Mouse (Mus musculus) frontal cortex, postnatal 25 days (tissue): ENCODE results near the gene Pcid2.
A peak's percentile ranks its signal among the peaks of the same experiment; 100 is the strongest.

Experiments
- DNase-seq, 2 experiments: peaks; one replicate each; pipeline ENCODE4 v3.0.0; 2022; ENCODE audit warnings: low spot score in 2 of 2

Gene Pcid2

DNA sequence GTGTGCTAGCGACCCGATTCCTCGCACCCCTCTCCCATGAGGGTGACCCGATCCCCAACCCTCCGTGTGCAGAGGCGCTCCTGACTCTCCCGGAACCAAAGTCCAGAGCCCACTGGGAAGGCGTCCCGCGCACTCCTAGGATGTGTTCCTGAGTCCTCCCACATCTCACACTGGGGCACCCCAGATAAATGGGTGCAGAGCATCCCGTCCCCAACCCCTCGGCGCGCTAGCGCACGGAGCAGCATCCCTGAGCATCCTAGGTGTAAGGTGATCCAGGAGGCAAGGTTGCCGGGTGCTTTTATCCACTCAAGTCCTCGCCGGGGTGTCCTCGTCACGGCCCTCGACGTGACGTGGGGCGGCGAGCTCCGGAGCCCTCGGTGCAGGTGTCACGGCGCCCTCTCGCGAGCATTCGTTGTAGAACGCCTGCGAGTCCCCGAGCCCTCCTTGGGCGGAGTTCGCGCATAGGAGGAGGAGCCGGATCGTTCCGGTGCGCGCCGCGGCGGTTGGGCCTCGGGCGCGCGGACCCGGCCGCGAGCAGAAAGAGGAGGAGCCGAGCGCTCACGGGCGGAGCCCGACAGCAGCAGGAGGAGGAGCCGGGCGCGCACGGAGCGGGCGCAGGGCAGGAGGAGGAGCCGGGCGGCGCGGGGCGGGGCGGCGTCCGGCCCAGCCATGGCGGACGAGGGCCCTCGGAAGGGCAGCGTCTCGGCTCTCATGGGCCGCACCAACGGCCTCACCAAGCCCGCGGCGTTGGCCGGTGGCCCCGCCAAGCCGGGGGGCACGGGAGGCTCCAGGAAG lies at the start of gene Pcid2, which contains the start of gene Cul4a:
Pcid2 (minus strand) TSS at position 373 of the 795 bp plus-strand sequence.
Cul4a (plus strand) TSS at position 535 of the 795 bp plus-strand sequence.
- peak; percentile 93 to 94 for DNase-seq

DNA sequence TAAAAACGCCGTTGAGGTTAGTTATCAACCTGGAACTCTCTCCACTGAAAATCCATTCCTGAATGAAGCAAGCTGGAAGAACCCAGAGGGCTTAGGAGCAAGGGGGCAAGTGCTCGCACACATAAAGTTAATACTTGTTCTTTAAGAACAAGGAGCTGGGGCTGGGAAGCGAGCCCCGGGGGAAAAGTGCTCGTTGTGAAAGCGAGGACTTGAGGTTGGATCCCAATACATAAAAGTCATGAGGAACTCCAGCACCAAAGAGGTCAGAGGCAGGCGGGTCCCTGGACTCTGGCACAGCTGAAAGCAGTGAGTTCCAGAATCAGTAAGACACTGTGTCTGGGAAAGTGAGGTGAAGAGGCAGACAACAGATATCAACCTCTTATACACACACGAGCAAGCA lies 48.8 kb upstream of the Pcid2 start:
- no peak for DNase-seq

DNA sequence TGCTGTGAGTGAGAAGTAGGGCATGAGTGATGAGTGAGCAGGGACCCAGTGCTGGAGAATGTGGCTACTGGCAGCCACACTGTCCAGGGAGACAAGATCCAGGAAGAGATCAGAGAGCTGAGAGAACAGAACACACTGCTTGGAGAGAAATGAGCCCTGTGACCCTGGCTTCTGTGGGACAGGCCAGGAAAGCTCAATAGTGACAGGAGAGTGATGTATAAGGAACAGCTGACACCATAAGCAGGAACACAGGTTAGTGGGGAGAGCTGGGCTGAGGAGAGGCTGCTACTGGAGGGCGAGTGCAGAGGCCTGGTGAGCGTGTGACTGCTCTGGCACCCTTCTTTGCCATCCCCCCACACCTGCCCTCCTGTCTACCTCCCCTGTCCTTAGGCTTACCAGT lies 45.7 kb upstream of the Pcid2 start:
- DNase-seq, result no peak

DNA sequence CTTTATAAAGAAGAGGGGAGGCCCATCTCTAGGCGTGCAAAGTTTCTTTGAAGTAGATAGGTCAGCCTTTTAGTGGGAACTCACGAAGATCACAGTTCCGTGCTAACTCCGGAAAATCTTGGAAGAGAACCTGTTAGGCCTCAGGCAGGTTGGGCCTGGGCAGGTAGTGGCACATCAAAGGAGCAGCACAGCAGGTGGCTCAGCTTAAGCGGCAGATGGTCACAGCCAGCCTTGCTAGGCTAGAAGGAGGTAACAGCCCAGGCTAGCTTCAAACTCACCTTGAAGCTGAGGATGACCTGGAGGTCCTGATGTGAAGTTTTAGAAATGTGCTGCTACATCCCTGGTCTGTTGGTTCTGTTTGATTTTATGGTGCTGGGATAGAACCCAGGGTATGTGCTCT lies 44.6 kb upstream of the Pcid2 start:
- no peak for DNase-seq

DNA sequence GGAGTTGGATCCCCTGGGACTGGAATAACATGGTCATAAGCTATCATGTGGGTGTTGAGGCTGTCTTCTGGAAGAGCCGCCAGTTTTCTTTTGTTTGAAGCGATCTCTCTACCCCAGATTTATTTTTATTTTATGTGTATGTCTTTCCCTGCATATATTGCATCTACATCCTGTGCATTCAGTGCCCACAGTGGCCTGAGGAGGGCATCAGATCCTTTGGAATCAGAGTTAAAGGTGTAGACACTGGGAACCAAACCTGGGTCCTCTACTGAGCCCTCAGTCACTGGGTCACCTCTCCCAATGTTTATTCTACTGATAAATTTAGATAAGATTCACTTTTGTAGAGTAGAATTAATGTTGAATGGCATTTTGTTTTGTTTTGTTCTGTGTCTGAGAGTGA lies 44.0 kb upstream of the Pcid2 start:
- DNase-seq, result no peak

DNA sequence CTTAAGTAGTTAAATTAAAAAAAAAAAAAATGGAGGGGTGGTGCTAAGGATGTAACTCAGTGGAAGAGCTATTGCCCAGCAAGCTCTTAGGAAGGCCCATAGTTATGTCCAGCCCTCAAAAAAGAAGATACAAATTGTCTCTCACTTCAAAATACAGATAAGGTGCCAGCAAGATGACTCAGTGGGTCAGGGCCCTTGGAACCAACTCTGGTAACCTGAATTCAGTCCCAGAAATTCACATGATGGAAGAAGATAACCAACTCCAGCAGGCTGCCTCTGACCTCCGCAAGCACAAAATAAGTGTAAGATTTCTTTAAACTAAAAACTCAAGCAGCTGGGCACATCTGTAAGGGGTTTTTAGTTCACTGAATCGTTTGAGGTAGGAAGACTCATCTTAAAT lies 43.2 kb upstream of the Pcid2 start:
- DNase-seq, result no peak

DNA sequence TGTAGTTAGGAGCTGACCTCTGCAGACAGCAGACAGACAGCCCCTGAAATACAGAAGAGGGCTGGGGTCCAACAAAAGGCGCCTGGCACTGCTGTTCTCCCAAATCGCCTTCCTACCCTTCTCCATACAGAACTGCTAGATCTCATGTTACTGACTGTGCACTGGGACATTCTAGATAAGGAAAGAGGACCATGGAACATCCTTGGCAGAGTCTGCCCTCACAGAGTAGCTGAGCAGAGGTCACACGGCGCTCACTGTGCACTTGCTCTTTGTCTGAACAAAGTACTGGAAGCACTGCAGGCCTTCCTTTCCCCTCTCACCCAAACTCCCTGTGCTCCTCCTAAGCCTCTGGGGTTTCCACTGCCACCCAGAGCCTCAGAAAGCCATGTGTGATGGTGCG lies 36.4 kb upstream of the Pcid2 start:
- no peak for DNase-seq

DNA sequence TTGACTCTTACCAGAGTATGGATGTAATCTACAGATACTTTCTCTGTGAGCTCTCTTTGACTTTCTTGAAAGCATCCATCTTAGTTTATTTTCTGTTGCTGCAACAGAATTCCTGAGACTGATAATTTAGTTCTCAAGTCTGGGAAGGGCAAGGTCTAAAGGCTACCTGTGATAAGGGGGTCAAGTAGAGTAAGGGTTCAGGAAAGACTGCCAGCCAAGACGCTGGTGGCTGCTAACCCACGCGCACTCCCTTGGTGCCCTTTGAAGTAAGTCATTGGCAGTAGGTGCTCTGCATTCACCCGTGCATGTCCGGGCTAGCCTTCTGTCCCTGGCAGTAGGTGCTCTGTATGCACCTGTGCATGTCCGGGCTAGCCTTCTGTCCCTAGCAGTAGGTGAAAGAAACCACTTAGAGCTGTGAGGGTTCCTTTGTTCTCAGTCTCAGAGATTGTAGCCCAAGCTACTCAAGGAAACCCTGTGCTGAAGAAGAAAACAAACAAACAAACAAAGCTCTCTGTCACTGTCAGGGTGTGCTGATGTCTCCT lies 34.5 kb upstream of the Pcid2 start:
- no peak for DNase-seq

DNA sequence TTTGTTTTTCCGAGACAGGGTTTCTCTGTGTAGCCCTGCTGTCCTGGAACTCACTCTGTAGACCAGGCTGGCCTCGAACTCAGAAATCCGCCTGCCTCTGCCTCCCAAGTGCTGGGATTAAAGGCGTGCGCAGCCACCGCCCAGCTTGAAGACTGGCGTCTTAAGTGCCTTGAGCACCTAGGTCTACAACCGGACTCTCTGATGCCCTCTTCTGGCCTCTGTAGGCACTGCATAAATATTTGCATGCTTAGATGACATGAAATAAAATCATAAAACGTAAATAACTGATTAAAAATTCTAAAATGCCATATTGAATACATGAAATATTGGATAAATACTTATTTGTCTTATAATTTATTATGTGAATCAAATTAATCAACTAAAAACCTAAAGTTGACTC lies 27.0 kb upstream of the Pcid2 start:
- DNase-seq, result peak; percentile 30 to 45

DNA sequence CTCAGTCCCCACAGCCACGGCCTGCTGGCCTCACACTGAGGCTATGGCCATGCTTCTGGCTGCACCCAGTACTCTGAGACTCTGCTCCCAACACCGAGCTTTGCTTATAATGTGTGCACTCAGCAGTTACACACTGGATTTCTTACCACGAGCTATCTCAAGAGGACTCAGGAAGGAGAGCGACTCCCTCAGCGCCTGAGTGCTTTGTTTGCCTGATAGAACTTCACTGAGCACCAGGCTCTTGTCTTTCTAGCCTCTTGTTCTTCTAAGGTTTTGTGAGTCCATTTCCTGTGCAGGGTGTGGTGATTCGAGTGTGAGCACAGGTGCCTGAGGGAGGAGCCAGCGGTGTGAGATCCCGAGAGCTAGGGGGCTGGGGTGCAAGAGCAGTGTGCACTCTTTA lies 19.6 kb upstream of the Pcid2 start:
- no peak for DNase-seq

DNA sequence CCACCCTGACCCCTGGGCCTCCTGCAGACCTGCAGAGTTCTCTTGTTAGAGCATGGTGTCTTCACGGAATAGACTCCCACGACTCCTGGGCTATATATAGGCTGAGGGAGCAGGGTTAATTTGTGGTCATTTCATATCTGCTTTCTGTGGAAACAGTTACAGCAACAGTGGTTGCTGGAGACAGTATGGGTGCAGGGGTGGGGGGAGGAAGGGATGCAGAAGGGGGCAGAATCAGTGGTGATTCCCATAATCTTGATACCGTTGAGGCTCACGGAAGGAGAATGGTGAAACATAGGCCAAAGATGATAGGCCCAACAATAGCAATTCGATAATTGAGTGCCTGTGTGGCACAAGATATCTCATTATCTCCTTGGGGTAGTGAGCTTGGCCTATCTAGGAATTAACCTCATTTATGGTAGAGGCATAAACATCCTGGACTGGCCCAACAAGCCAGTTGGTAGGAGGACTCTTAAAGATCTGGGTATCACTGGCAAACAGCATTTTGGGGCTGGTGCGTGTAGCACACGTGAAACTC lies 17.7 kb upstream of the Pcid2 start:
- DNase-seq, result no peak

DNA sequence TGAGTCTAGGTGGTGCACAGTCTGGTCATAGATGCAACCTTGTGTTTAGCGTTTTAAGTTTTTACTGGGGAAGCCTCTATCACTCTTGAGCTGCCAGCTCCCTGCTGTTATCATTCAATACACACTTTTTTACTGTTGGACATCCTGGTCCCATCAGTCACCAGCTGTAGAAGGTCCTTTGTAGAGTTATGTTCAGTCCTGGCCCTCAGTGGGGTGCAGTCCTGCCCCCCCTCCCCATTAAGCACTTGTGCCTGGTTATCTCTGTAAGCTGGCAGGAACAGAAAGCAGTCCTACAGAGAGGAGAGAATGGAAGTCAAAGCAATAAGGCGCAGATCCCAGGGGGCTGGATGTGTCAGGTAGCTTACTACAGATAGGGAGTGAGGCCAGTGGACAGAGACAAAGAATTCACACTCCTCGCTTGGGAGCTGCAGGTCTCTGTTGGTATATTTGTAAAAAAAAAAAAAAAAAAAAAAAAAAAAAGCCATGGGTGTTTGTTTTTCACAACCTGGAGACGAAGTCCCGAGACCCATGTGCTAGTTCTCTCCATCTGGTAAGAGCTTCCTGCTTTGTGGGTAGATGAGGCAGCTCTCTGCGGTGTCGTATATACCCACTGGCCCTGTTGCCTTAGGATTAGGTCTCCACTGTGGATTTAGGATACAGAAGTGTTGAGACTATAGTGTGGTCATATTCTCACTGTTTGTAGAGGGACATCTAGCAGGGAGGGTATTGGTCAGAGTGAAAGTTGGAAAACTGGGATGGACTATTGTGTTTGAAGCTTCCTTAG lies 15.8 kb upstream of the Pcid2 start:
- DNase-seq, result no peak

DNA sequence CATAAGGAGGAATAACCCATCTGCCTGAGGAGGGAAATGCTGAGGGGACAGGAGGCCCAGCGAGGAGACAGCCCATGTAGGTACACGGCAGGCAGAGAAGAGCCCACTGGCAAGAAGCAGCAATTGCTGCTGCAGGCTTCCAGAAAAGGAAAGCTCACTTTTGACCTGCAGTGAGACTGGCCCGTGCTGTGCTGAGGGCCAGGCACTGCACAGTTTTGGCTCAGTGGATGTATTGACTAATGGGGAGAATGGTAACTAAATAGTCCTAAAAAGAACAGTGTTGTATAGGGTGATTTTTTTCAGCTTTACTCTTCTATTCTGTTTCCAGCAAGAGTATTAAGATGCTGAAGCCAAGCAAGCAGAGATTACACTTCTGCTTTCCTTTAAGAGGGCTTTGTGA lies 13.3 kb upstream of the Pcid2 start:
- no peak for DNase-seq

DNA sequence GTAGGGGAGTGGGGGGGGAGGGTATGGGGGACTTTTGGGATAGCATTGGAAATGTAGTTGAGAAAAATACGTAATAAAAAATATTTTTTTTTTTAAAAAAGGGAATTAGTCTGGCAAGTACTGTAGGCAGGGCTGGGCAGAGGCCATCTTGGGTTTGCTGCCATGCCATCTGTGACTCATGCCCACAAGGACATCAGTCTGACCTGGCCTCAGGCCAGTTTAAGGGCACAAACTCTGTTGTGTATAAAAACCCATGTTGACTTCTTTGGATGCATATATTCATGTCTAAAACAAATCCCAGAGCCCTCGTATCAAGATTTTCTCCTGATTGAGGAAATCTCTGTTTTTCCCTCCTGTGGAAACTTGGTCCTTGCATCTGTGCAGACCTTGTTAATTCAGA lies 11.8 kb upstream of the Pcid2 start:
- no peak for DNase-seq

DNA sequence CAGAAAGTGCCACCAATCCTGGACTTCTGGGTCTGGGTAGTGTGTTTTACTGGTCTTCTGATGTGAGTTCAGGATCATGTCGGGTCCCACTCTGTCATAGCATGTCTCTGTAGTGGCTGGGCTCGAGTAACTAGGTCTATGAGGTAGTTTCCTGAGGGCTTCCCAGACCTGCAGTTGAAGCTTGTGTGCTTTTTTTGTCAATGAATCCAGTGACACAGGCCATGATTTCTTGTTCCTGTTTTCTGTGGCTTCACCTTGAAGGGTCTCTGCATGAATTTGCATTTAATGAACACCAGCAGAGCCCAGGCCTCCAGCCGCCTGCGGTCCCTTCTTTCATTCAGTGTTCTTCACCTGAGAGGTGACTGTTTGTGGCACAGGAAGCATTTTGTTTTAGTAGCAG lies 8.0 kb upstream of the Pcid2 start:
- no peak for DNase-seq

DNA sequence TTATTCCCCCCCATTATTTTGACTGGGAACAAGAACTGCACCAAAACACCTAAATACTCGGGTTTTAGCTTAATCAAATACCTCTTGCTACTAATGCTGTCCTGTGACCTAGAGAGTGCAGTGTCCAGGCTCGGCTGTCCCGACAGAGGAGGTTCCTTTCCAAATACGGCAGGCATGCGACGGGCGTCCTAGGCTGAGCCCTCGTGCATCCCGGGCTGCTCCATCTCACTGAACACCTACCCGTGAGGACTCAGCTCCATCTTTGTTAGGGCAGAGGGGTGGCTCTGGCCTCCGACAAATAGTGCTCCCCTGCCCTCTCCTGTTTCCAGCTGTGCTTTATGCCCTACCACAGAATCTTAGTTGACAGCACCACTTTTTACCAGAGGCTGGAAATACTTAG lies 6.7 kb upstream of the Pcid2 start:
- no peak for DNase-seq

DNA sequence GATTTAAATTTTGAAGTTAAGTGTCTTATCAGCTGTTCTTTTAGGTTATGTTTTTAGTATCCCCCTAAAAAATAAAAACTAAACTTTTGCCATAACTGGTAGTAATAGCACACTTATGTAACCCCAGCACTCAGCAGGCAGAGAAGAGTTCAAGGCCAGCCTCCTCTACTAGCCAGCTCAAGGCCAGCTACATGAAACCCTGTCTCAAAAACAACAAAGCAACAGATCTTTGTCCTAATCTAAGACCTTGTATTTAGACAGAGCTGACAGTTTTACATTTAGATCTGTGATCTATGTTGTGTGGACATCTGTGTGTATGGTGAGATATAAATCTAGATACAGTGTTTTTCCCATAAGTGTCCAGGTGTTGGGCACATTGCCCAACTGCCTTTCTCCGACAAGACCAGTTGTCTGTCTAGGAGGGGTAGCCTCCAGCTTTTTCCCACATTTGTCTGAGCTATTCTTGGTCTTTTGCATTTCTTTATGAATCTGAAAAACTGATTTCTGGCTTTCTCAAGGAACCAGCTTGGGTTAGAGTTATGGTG lies 4.2 kb upstream of the Pcid2 start:
- no peak for DNase-seq

DNA sequence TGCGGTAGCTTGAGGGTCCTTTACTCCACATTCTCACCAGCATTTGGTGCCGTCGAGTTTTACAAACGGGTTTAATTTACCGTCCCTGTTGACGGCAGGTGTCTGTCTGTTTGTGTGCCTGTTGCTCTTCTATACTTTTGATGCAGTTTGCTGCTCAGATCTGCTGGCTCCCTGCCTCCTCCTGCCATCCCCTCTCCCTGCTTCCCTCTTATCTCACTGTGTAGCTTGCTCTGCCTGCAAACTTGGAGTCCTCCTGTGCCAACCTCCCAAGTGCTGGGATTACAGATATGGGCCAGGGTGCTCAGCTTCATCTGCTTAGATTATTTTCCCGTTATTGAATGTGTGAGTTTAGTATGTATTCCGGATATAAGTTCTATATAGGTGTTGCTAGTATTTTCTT lies 3.7 kb upstream of the Pcid2 start:
- no peak for DNase-seq

DNA sequence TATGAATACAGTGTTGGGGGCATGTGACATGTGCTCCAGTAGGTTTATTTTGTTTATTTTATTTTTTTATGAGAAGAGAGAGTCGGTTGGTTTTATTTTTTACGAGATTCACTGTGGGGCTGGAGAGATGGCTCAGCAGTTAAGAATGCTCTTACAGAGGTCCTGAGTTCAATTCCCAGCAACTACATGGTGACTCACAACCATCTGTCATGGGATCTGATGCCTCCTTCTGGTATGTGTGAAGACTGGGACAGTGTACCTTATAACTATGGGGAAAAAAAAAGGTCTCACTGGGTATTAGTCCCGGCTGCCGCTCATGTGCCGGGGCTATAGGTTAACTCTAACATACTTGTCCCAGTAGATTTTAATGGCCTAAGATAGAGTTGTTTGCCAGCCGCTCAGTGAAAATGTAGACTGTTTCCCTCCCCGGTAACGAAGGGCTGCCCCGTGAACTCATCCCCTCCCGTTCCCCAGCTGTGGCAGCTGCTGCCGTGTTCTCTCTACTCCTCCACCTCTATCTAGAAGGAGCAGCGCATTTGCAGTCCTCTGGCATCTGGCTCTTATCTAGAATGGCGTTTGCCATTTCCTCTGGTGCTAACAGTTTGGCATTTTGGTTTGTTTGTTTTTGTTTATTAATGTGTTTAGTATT lies 2.9 kb upstream of the Pcid2 start:
- no peak for DNase-seq

DNA sequence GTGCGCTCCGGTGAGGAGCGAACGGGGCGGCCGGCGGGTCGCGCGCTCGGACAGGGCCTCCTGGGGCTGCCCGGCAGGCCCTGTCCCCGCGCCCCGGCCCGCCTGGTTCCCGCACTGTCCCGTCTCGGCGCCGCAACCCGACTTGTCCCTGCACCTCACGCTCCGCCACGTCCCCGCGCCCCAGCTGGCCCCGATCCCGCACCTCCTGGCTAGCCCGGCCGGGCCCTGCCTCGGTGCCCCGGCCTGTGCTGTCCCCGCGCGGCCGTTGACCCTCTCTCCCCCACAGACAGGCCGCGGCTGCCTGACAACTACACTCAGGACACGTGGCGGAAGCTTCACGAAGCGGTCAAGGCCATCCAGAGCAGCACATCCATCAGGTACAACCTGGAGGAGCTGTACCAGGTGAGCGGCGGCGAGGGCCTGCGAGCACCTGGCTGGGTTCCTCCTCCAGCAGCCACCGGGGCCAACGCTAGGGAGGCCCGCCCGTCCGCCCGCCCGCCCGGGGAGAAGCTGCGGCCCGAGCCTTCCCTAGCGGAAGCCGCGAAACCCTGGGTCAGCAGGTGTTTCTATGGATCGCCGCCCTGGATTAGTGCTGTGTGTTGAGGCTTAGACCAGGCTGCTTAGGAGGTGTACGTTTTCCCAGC lies 771 bp upstream of the Pcid2 start:
- peak; percentile 9 to 26 for DNase-seq

DNA sequence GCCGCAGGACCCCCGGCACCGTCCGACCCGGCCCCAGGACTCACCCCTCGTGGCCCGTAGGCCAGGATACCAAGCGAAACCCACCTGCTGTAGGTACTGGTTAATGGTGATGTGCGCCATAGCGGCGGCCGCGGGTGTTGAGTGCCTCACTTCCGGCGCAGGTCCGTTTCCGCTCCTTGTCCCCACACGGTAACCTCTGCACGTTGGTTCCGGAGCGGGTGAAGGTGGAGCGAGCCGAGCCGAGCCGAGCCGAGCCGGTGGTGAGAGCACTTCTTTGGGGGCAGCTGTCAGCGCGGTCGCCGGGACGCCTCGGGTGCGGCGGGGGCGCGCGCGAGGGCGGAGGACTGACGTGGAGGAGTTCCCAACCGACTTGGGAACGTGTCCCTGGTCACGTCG lies 570 bp downstream of the Pcid2 start:
- peak; percentile 93 to 94 for DNase-seq
